8 mouse cellular contexts compared by ENCODE assay signal in genomic region chr12:20233454-20233831, GRCm38 (mm10).
DNase-seq lines count a peak whose midpoint lies in the region; ATAC-seq and TF ChIP-seq lines count a peak whose summit lies in the region.

No protein-coding gene starts in this region.

- H3K36me3 ChIP-seq in G1E (replicated peaks) = no peaks in the 10 kb centered on the region
- H3K36me3 ChIP-seq in hindbrain, embryonic 10.5 days = peaks cover 41% of the 10 kb centered on the region

- H3K4me1 ChIP-seq in G1E (ENCODE audit: insufficient read depth, low read depth, low read length) = no peaks in the 10 kb centered on the region
- H3K4me1 ChIP-seq in hindbrain, embryonic 10.5 days (replicated peaks) = no peaks in the 10 kb centered on the region

- no peaks in the 10 kb centered on the region; the same call in 1 of the 2 replicates for H3K27me3 ChIP-seq in G1E (ENCODE audit: insufficient read depth, low read length)
- H3K27me3 ChIP-seq in hindbrain, embryonic 10.5 days (ENCODE audit: insufficient read depth, poor library complexity, severe bottlenecking) = peaks cover 43% of the 10 kb centered on the region

- no peak for ATAC-seq in G1E (ENCODE audit: extremely low read depth, insufficient number of reproducible peaks, low FRiP score, poor library complexity, severe bottlenecking)
- 0 out of 2 replicates have a peak, but pooled peaks have one; percentile 27 for ATAC-seq in megakaryocyte, adult 5-6 weeks (ENCODE audit: poor library complexity, severe bottlenecking)

- H3K27ac ChIP-seq in hindbrain, embryonic 10.5 days = no peak overlapping the region

- peak; percentile 94 for DNase-seq in heart, adult 11 months
- no peak for DNase-seq in heart, postnatal 10 days
- peak; percentile 10 for DNase-seq in G1E (ENCODE audit: low spot score)
- DNase-seq in hindbrain, embryonic 10.5 days (ENCODE audit: low spot score) = peak; percentile 20
- DNase-seq in right cerebral cortex, adult 2 months (ENCODE audit: low spot score in 2 of 2) = no peak
- DNase-seq in adrenal gland, adult 8-10 months = no peak
- no peak for DNase-seq in left cerebral cortex, postnatal 10 days (ENCODE audit: extremely low spot score in 1 of 2, low spot score in 2 of 2)

- no peak overlapping the region; the same call in 1 of the 2 replicates for H3K4me3 ChIP-seq in G1E (ENCODE audit: low read depth, low read length)
- peak overlapping the region; percentile 2; the same call in 1 of the 2 replicates for H3K4me3 ChIP-seq in hindbrain, embryonic 10.5 days

- TF ChIP-seq CTCF in G1E (IDR thresholded peaks at IDR 0.05; ENCODE audit: low read depth, low read length) = no peak

- 67% methylated on average over 17 of the region's 17 CpGs for WGBS in hindbrain, embryonic 10.5 days

- peaks cover 56% of the 10 kb centered on the region for H3K9me3 ChIP-seq in G1E (replicated peaks)
- peaks cover 75% of the 10 kb centered on the region for H3K9me3 ChIP-seq in hindbrain, embryonic 10.5 days

- intact Hi-C loops in heart, postnatal 10 days (cut with DNase I) = no loop called here
- intact Hi-C loops in left cerebral cortex, postnatal 10 days (cut with DNase I) = no loop called here

Comparison
In these comparisons a context has a peak if more than half of its experiments do, and no peak if none do; other contexts are left out.
1. DNase-seq: peak in heart, adult 11 months (single experiment), G1E (single experiment) and hindbrain, embryonic 10.5 days (single experiment); none in heart, postnatal 10 days (0 of 2), right cerebral cortex, adult 2 months (0 of 2), adrenal gland, adult 8-10 months (single experiment) and left cerebral cortex, postnatal 10 days (0 of 2).